Mouse (Mus musculus) megakaryocyte progenitor cell, adult 5-6 weeks (primary cell): ENCODE measurements around the gene Slc39a8. TPM values are rescaled to one million over a fixed set of nuclear protein-coding genes. Genes with fewer than 3 reads are reported as not detected.

Source experiments
- ATAC-seq: replicated peaks from 2 replicates; pipeline ENCODE4 v1.8.0; 2016; ENCODE audit warnings: mild to moderate bottlenecking, moderate TSS enrichment, inconsistent platforms; ENCODE audit not compliant: poor library complexity
- total RNA-seq, 2 experiments: library from RNA; stranded (forward) in 1 of 2; stranded (reverse) in 1 of 2; fragments of 157-497, 149-512 nt in 1 of 2; fragments of 200-1000 nt in 1 of 2; gene quantifications; 2 replicates each; pipeline versions ENCODE4 v1.2.3 to v1.2.4; 2015 to 2017

Gene Slc39a8
- total RNA-seq, 2 experiments from 2014 or later: 14.4 to 20.6 TPM

DNA sequence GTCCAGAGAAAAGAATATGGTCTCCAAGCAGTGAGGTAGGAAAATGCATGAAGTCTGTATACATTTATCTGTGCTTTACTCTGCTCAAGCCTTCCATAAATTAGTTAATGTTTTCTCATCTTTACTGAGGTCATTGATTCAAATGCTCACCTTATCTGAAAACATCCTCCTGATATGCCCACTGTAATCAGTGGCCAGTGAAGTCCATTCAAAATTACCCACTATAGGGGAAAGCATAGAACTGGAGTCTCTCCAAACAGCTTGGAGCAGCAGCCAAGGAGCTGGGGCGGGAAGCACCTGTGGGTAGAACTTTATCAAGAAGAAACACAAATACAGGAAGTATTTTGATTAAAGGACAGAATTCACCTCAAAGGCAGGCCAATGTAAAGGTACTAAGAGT lies 19.8 kb downstream of the Slc39a8 start:
- ATAC-seq: no peak

DNA sequence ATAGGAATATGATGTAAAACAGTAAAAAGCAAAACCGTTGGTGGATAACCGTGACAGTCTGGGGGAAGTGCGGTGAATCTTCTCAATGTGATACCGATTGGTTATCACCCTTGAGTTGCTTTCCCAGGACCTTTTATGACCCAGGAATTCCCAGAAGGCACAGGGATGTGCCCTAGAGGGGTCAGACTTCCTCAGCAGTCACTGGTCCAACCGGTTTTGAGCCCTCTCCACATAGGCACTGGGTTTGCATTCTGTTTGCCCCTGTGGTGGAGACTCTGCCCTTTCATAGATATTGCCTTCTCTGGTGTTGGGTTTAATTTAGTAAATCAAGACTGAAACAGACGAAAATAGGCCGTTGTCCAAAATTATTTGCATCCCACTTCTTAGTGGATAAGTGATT lies 20.8 kb downstream of the Slc39a8 start:
- ATAC-seq: no peak

DNA sequence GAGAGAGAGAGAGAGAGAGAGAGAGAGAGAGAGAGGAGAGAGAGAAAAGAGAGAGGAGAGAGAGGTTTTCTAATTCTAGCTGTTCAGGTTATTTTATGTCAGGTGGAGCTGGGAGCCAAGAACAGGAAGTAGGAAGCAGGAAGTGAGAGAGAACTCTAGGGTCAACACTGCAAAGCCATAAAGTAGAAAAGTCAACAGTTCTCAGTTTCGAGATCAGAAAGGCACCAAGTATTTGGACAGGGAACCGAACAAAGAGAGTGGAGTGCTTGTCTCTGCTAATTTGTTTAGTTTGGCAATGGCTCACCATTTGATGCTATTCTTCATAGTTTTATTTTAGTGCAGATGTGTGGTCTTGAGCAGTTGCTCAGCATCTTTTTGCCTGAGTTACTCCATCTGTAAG lies 26.5 kb downstream of the Slc39a8 start:
- 0 out of 2 replicates have a peak, but pooled peaks have one; percentile 23 for ATAC-seq

DNA sequence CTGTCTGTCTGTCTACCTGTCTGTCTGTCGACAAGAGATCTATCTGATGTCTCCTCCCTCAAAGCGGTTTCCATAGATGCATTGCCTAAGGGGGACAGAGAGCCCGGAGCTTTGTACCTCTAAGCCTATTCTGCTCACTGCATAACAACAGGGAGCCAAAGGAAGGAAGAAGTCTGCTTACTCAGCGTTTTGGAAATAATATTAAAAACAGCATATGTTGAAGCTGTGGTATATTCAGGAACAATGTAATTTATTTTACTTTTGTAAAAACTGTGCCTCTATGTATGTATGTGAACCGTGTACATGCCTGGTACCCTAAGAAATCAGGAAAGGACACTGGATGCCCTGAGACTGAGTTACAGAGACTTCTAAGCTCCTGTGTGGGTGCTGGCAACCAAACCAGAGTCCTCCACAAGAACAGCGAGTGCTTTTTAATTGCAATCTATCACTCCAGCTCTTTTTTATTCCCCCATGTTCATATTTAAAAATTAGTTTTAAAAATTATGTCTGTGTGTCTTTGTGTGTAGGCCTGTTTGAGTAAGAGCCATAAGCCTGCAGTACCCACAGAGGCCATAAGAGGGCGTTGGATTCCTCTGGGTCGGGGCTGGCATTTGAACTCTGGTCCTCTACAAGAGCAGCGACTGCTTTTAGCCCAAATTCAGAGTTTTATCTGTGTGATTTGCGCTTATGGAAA lies 28.7 kb downstream of the Slc39a8 start:
- ATAC-seq: peak; percentile 32; the same call in 1 of the 2 replicates

DNA sequence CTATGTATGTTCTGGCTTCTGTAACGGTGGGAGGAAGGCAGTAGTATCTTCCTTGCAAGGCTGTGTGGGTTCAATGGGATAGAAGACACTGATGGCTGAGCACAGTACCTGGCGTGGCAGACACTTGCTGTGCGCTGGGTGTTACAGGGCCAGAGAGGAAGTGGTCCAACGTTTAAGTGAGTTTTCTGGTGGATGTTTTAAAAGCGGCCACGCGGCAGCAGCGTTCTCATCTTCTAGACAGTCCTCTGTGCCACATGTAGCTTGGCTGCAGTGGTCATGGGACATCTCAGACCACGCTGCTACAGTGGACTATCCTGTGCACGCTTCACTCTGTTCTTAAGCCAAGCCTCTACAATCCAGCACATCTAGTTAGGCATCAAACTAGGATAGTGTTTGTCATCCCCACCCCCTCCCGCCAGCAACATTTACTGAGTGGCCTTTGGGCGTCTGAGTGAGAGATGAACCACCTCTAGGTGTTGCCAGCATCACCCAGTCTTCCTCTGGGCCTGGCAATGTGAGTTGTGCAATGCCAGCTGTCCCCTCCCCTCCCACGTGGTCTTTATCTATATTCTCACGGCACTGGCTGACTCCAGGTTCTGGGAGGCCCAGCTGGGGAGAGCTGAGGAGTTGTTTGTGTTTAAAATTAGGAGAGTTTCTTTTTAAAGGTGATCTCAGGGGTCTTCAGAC lies 29.4 kb downstream of the Slc39a8 start:
- ATAC-seq: peak; percentile 85

DNA sequence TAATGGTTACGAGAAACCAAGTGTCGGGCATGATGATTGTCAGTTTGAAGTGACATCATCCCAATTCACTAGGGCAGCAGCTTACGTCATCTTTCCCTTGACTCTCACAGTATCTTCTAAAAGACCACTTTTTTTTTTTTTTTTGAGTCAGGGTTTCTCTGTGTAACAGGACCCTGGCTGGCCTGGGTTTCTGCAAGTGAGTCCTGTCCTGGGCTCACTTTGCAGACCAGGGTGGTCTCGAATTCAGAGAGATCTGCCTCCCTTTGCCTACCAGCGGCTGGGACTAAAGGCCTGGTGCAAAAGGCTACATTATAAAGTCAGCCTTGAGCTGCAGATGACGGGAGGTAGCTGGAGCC lies 29.9 kb downstream of the Slc39a8 start:
- peak; percentile 29 for ATAC-seq

DNA sequence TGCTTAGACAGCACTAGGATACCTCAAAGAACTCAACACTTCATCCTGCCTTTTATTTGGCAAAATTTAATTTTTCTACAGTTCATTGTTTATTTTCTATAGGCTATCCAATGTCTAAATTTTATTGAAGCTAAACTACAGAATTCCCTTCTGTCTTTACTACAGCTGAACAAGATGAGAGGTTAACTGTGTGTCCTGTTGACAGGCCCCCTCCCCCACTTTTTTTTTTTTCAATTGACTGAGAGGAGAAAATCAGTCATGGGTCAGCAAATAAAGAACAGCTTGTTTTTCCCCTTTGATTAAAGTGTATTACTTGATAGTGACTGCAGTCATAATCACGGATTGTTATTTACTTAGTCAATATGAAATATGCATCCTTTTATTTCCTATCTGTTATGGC lies 31.2 kb downstream of the Slc39a8 start:
- ATAC-seq: no peak

DNA sequence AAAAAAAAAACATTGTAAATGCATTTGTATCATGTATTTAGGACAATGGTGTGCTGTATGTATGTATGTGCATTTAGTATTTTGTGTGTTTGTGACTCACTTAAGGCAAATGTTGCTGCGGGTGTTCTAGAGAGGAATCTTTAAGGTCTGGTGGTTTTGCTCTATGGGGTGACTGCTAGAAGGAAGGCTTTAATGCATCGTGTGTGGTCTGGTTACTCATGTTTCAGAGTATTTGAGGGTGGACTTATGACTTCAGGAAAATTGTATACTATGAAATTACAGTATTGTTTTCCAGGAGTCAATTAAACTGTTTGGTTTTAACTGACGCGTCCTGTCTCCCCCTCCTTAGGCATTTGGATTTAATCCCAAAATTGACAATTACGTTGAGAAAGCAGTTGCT lies 32.1 kb downstream of the Slc39a8 start:
- no peak for ATAC-seq

DNA sequence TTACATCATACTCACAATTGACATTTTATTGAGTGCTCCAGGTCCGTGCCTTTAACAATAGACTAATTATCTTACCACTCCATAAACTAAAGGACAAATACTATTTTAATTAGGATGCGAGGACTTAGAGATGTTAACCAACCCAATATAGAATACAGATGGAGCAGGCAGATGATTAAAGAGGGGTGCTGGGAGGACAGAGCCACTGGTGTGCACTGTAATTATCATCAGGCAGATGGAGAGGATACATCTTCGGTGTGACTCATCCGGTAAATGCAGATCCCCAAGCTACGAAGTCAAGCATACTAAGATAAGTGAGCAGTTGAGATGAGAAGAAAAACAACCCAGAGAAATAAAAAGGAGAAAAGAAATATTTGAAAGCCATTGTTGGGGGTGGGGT lies 34.4 kb downstream of the Slc39a8 start:
- ATAC-seq: no peak

DNA sequence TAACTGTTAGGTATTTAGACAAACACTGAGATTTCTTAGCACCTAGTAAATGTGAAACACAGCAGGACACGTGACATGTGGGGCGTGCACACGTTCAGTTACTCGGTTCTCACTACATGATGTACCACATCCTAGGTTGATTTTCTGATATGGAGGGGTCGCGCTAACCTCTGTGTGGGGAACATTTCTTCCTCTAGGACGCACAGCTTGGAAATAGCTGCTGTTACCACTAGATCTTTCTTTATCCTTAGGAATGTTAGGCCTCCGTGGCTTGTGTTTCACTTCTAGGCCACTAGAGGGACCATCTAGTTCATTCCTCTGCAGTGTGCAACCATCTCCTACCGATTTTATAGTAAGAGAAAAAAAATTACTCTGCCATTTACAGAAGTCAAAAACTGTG lies 37.7 kb downstream of the Slc39a8 start:
- ATAC-seq: peak; percentile 95

DNA sequence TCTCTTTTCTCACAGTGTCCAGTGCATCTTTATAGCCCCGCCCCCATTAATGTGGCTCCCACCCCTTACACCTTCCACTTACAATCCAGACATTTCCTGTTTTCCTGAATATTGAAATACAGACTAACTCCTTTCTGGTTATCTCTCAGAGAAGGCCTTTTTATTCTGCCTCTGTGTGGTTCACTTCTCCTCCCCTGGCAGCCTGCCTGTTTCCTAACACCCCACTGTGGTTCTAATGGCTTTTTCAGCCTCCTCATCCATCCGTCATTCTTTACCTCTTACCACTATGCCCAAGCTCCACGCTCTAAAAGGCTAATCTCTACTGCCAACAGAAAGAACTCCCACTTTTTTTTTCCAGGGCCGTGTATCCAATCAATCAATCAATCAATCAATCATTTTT lies 44.0 kb downstream of the Slc39a8 start:
- ATAC-seq: no peak

DNA sequence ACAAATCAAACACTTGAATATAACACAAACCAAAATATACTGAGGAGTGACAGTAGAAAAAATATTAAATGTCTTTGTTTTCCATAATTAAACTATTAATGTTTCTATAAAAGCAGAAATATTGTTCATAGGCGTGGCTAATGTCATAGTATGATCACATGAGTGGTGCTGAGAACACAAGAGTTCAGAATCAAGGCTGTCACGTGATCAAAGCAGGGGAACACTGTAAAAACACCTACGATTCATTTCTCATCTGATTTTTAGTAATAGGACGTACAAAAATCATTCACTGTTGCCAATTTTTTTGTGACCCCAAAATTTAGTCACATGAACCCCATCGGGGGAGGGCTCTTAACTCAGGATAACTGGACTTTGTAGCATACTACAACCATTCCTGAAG lies 47.2 kb downstream of the Slc39a8 start:
- no peak for ATAC-seq

DNA sequence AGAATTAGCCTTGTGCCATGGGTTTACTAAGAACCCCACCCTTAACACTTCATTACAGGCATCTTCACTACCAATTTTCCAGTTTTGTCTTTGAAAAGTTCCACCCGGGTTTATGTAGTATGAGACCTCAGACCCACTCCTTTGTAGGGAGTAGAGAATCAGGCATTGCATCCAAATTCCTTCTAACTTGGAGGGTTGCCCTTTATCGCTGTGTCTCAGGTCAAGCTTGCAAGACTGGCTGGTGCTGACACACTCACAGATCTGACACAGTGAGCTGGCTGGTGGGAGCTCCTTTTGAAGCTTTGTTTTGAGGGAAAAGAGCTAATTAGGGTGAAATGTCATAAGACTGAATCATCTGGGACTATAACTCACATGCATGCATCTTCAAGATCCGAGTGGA lies 48.5 kb downstream of the Slc39a8 start:
- ATAC-seq: no peak

DNA sequence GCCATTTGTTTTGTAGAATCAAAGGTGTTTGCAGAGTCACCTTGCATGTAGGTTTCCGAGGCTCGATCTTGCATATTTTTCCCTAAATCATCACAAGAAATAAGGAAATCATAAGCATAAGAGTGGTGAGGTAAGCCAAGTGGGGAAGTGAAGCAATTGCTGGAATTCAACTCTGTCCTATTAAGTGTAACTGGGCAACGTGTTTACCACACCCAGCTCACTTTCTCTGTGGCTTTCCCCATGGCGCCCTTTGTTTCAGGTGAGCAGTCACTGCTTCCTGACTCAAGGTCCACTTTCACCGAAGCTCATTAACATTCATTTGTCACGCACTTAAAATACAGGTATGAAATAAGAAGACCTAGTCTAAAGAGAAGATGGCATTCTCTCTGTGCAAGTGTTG lies 53.0 kb downstream of the Slc39a8 start:
- 0 out of 2 replicates have a peak, but pooled peaks have one; percentile 23 for ATAC-seq

DNA sequence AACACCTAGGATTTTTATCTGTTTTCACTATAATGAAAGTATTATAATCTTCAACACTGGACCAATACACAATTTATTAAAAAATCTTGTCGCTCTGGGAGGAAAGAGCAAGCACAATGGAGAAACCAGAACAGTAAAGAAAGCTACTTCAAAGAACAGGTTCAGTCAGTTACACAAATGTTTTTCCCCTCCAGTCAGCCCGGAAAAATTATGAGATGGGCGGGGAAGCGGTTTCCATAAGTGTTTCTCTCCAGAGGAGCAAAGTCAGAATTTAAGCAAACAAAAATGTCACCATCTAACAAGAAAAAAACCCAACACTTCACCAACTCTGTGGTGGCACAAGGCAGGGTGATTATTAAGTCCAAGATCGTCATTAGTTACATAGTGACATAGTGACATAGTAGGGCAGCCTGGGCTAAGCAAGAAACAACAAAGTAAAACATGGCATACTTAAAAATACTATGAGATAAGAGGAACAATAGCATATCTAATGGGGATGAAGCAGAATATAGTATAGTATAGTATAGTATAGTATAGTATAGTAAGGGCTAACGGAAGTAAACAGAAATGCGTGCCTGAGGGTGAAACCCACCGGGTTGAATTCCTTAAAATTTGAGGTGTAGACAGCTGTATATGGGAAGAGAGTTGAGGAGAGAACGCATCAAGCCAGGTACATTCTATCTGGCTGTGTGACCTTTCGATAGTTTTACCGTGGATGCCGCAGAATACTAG lies 61.0 kb downstream of the Slc39a8 start:
- ATAC-seq: no peak

DNA sequence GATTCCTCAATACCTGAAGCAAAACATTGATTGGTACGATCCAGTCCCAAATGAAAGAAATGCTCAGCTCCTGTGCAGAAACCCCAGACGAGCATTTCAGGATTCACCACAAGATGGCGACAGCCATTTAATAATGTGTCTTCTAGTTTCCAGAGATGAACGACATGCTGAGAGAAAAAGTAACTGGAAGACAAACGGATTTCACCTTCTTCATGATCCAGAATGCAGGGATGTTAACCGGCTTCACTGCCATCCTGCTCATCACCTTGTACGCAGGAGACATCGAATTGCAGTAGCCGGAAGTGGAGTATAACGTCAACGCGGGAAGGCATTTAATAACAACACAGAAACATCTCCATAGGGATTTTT lies 61.6 kb downstream of the Slc39a8 start:
- ATAC-seq: peak; percentile 82

DNA sequence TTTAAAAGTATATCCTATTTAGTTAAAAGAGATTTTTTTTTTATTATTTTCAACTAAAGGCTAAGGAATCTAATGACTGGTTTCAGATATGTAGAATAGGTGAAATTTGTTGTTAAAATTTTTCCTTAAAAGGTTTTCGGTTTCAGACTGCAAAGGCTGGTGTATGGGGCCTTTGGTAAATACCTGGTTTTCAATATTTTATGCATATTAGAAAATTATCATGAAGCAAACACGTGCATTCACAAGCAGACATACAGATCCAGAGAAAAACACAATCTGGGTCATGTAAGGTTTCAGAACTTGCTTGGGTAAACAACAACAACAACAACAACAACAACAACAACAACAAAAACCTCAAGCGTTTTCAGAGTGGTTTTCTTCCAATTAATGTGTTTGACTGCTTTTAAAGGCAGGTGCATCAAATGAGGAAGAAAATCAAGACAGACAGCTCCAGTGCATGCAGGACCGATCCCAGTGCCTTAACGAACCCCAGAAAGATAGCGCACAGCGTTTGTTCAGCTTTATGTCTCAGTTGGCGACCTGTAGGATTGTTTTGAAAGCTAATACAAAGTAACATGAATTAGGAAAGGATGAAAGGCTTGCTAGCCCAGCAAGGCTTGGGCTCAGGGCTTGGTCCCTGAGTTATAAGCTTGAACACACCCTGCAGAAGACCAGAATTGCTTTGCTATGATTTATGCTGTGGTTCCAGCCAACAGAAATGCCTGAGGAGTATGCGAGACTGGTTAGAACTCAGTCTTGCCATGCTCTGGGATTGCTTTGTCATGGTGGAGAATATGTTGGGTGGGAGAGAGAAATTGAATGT lies 62.2 kb downstream of the Slc39a8 start:
- ATAC-seq: no peak

DNA sequence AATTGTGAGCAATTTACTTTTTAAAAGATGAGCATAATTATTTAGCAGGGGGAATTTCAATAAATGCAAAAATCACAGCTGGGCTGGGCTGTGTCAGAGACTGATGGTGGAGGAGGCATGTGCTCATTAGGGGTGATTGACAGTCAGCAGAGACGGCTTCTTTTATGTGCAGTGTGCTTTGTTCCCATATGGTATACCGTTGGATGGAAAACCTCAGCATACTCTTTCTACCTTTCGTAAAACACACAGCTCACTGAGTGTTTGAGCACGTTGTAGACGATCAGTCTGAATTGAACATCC lies 62.7 kb downstream of the Slc39a8 start:
- no peak for ATAC-seq

DNA sequence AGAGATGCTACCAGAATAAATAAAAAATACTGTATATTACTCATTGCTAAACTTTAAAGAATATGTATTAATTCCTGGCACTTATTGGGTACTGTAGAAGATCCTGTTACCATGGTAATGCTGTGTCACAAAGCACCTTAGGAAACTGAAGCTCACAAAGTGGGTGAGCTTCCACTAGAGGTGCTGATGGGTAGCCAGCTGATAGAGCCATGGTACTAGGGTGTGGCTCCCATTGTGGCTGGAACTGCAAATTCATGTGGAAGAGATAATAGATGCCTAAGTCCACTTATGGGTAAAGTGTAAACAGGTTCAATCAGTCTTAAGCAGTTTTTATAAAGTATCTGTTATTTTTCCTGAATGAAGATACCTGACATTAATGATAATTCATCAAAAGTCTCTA lies 64.3 kb downstream of the Slc39a8 start:
- ATAC-seq: peak; percentile 80

DNA sequence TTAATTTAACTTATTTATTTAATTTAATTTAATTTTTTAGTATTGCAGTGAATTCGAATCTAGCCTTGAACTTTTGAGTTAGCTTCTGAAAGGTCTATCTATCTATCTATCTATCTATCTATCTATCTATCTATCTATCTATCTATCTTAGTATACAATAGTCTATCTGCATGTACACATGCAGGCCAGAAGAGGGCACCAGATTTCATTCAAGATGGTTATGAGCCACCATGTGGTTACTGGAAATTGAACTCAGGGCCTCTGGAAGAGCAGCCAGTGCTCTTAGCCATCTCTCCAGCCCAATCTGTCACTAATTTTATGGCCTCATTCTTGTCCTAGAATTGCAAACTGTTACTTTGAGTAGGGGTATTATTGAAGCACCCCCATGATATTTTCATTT lies 78.3 kb downstream of the Slc39a8 start:
- no peak for ATAC-seq

DNA sequence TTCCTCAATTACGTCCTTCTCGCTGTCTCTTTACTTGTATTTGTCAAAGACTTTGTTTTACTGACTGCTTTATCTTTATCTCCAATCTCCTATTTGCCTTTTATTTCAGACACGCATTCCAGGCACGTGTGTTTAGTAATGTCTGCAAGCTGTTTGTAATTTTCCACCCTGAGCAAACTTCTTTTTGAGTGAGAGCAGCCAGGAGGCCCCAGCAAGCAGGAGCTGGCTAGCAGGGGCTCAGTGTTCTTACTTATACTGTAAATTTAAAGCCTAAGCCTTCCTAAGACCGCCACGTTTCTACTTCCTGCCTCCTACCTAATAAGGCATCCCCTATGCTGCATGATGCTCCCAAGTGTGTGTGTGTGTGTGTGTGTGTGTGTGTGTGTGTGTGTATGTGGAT lies 79.8 kb downstream of the Slc39a8 start:
- ATAC-seq: no peak

DNA sequence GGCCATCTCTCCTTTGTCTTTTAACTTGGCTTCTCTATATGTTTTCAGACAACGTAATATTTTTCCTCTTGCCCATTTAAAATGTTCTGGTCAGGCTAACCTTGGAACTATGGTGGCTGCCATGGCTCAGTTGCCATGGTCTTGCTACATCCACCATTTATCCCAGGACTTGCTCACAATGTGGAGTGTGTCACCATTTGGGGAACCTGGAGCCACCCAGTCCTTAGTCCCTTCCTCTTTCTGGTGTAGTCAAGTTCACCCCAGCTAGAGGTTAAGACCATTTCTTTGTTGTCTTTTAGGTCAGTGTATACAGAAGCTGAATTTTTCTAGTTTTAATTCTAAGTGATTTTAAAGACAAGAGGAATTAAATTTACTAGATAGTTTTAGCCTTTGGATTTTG lies 80.7 kb downstream of the Slc39a8 start:
- ATAC-seq: peak; percentile 82
